Mouse (Mus musculus): Measurements from ENCODE around the gene Rhox3e.
"Not testable (repeated sequence)": the region's sequence is repeated elsewhere in the genome, so short reads cannot be mapped to it uniquely, and the experiment has no call there.

The Rhox3e gene

GRCm38 (mm10) chrX:37541719-37542118, at the start of gene Rhox3e:
Rhox3e (plus strand) TSS chrX:37542019.
- DNase-seq (ENCODE audit: low read depth, low spot score): not testable (repeated sequence)

- DNase-seq (ENCODE audit: low read depth, low spot score): not testable (repeated sequence)
Observed at GRCm38 (mm10) chrX:37514059-37514458, 27.8 kb upstream of the Rhox3e start, which contains the start of gene Rhox4d. Rhox4d (plus strand) TSS chrX:37514359.

GRCm38 (mm10) chrX:37530152-37530551, 11.7 kb upstream of the Rhox3e start, which contains the start of gene Rhox2e:
Rhox2e (plus strand) TSS chrX:37530452.
- not testable (repeated sequence) for DNase-seq (ENCODE audit: low read depth, low spot score)

- DNase-seq (ENCODE audit: low read depth, low spot score): not testable (repeated sequence)
Observed at GRCm38 (mm10) chrX:37557112-37557511, 15.3 kb downstream of the Rhox3e start, which contains the start of gene Rhox4e. Rhox4e (plus strand) TSS chrX:37557412.

GRCm38 (mm10) chrX:37571105-37571504, 29.3 kb downstream of the Rhox3e start, which contains the start of gene Rhox2f:
Rhox2f (plus strand) TSS chrX:37571405.
- not testable (repeated sequence) for DNase-seq (ENCODE audit: low read depth, low spot score)

GRCm38 (mm10) chrX:37572638-37573037, 30.8 kb downstream of the Rhox3e start:
- DNase-seq (ENCODE audit: low read depth, low spot score): not testable (repeated sequence)

- DNase-seq (ENCODE audit: low read depth, low spot score): not testable (repeated sequence)
Observed at GRCm38 (mm10) chrX:37580692-37581091, 38.9 kb downstream of the Rhox3e start, which contains the start of gene Rhox3f. Rhox3f (plus strand) TSS chrX:37580992.
